Mouse (Mus musculus) adrenal gland (tissue): ENCODE measurements around the gene Fgfr2.
"Not testable (repeated sequence)": the region's sequence is repeated elsewhere in the genome, so short reads cannot be mapped to it uniquely, and the experiment has no call there.

ENCODE experiments used
- intact Hi-C: fragments of 180-260 bp; cut with DNase I; formaldehyde crosslinking; loops from one replicate; pipeline ENCODE4 v1.15.1; 2025

The Fgfr2 gene

DNA sequence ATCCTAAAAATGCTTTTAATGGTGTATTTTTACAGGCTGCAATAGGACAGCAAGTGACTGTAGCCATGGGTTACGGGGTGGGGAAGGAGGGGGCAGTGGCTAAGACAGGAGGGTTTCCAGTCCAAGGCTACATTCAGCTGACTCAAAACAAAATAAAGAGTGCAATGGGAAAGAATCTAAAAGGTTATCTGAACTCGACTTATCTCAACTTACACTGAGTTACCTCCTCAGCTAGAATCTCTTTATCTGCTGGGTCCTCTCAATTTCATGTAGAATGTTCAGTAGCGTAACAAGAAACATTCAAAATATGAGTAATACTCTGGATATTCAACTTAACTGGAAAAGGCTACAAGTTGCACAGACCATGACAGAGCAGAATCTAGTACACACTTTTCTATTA, 550.4 kb downstream of the Fgfr2 start:
- intact Hi-C loops: no loop called here

DNA sequence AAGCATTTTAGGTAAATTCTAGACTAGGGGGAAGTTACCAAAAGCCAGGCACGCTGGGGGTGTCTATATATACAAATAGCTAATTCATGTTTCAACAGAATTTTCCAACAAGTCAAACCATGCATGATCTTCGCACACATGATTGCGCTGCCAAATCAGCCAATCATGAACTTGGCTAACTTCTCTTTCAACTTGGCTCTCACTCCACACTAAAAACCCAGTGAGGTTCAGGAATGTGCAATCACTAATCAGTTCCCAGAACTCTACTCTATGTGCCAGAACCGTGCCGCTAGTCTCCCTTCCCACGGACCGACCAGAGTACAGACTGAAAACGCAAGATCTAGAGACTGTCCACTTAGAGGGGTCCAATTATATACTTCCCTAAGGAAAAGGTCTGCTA, 551.7 kb downstream of the Fgfr2 start:
- intact Hi-C loops: no loop called here

DNA sequence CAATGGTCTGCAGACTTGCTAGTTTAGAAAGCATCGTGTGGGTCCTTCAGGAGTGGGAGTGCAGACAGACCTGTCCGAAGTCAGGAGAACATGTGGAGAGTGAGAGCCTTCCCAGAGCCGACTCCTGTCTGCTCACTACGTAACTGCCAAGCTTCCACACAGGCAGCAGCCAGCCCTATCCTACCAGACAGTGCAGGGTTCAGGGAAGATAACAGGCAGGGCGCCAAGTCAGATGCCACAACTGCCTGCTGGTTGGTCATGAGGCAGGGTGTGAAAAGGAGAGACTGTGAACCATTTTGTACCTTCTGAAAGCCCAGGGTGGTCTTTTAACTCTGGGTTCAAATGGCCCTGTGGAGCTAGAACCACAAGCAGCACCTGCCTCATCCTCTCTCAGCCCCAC, 553.1 kb downstream of the Fgfr2 start:
- intact Hi-C loops: no loop called here

DNA sequence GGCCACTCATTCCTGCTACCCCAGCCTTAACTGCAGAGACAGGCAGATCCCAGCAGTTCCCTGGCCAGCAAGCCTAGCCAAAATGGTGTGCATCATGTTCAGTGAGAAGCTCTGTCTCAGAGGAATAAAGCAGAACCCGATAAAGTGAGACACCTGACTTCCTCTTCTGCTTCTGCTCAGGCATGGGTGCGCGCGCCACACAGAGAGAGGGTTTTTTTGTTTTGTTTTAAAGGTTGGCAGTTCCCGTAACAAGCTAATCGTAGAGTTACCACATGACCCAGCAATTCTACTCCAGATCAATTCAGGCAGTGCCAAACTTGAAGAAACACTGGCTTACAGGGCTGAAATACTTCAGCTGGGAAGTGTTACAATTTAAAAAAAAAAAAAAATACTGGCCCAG, 554.3 kb downstream of the Fgfr2 start:
- intact Hi-C loops: no loop called here

DNA sequence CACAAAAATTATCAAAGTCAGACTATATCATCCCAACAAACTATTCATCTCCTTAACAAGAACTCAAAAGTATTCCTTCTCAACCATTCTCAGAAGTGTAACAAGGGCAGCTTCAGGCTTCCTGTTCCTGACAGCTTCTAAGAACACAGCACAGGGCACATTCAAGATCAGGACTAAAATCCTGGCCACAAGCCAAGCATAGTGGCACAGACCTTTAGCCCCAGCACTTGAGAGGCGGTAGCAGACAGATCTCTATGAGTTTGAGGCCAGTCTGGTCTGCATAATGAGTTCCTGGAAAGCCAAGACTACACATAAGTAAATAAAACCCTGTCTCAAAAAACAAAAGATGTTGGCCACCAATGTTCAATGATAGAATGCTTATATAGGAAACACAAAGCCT, 557.3 kb downstream of the Fgfr2 start:
- intact Hi-C loops: no loop called here

DNA sequence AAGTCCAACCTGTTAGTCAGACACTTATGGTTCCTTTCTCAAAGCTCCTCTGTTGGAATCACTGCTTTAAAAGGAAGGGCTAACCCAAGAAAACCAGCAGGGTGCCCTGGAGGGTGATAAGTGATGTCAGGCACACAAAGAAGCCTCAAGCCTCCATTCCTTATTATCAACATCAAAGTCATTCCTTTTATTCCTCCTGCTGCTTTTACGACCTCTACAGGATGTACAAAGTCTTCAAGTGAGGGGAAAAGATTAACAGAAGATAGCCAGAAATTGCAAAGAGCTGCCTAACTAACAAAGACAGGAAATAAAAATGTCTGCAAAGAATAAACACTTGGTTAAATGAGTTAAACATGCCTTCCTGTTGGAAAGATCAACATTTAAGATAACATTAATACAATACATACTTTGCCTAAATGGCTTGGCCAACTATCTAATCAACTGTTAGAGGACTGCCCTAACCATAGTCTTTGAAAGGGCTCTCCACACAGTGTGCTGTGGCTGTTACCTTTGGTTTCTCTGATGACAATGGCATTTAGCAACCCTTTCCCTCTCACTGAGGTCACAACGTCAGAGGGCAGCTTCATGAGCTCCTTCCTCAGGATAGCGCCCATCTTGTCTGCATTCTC, 563.9 kb downstream of the Fgfr2 start:
- intact Hi-C loops: loop anchor here (10.0 kb wide), 1 partner anchor 244 kb away; the partner anchor contains the start of gene Chst15

DNA sequence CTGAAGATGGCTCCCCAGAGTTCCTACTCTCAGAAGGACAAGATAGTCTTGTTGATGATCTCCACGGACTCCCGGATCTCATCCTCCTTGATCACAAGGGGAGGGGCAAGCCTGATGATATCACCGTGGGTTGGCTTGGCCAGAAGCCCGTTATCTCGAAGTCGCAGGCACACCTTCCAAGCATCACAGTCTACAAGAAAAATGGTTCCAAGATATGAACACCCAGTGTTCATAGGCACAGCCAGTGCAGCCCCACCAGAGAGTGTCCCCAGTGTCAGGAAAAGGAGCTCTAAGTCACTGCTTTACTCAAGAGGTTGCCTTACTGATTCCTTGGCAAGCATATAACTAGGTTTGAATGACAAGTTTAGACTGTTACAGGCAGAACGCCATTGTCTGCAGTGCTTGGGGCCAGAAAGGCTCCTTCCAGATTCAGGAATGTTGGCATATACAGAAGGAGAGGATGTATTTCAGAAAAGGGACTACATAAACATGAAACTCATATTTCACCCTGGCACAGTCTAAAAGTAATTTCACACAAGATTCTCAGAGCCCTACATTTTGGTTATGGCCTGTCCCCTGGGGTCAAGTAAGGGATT, 564.9 kb downstream of the Fgfr2 start:
- intact Hi-C loops: loop anchor here (10.0 kb wide), 1 partner anchor 243 kb away; the partner anchor contains the start of gene Chst15

DNA sequence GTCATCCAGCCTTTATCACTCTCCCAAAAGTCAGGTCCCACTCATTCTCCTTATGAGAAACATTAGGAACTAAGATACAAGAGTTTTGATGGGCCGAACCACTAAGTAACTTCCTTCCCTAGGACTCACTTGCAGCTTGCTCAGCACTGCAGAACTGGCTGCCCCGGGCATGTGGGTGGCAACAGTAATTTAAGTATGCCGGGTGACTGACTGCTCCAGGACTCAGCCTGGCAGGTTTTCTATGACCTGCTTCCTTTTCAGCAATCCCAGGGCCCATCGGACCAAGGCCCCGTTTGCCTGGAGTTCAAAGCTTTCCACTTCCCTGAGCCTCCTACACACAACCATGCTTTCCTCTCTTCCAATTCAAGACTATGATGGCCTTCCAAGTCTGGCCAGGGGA, 566.6 kb downstream of the Fgfr2 start:
- intact Hi-C loops: loop anchor here (10.0 kb wide), 1 partner anchor 242 kb away; the partner anchor contains the start of gene Chst15

DNA sequence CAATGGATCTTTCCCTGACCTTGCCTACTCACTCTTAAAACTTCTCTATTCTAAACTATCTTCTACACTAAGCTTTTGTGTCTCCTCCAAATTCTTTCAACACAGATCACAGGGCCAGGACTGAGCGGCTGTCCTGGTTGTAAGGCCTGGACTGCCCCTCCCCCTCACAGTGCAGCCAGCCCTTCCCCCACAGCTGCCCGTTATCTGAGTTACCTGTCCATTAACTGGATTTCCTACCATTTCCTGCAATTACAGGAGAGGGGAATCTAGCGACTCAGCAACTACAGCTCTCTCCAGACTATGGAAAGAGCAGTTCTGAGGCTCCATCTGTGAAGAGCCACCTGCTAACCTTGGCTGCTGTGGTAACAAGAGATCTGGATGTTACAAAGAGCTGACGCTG, 567.2 kb downstream of the Fgfr2 start:
- intact Hi-C loops: loop anchor here (10.0 kb wide), 1 partner anchor 241 kb away; the partner anchor contains the start of gene Chst15

DNA sequence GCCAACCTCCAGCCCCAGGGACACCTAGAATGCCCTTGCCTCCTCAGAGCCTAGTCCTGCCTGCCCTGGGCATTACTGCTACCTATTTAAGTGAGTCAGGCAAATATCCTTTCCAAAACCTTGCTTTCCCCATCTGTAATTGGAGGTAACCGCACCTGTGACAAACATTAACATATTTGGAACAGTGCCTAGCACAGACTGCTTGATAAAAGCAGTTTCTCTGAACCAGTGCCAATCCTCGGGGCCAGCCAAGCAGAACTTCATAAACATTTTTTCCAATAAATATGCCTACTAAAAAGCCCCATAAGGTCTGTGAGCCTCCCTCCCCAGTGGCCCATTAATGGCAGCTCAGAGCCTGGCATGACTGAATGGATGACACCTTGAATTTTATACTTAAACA, 569.1 kb downstream of the Fgfr2 start:
- intact Hi-C loops: loop anchor here (5.0 to 10.0 kb wide), 2 partner anchors 239 to 657 kb away; partner anchors contain the start of gene Chst15

DNA sequence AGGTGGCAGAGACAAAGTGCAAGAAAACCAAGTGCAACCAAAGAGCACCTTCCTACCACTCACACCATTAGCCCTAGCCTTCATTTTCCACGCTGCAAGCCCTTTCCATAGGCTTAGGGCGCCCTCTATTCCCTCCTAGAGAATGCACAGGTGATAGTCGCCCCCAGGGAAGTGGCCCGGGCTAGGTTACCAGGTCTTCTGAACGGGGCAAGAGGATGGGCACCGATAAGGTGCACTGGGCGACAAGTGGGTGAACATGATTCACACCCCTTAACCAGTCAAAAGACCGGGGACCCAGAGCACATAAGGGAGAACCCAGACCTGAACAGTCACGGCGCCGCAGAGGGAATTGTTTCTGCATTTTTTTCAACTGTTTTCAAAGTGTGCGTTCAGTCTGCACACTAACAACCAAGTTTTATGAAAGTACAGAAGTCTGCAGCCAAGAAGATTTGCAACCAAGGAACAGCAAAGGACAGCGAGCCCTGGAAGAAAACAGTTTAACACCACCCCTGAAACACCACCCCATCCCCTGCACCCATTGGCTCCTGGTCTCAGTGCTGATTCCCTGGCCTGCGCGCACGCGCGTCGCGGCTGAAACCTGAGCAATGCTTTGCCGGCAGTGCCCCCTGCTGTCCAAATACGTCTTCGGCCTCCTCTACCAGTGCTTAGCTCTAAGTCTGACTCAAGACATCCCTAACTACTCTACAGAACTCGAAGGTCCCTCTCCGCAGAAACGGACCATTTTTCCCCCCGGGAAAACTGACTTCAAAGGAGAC, 571.6 kb downstream of the Fgfr2 start:
- intact Hi-C loops: loop anchor here (2.0 to 10.0 kb wide), 4 partner anchors 77 to 654 kb away; partner anchors contain the start of gene Chst15

DNA sequence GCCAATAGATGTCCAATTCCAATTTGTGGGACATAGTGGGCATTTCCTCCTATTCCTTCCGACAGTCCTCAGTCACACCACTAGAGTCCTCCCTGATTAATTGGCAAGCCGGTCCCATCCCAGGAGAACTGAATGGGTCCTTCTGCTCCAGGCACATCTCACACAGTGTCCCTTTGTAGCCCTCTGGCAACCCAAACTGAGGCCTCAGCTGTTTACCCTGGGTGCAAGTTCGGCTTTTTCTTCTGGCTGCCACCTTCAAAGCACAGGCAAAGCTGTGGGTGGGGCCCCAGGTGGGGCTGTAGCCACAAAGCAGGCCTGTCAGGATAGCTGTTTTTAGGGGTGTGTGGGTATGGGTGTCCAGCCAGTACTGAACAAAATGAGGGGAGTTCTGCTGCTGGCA, 576.0 kb downstream of the Fgfr2 start:
- intact Hi-C loops: no loop called here

DNA sequence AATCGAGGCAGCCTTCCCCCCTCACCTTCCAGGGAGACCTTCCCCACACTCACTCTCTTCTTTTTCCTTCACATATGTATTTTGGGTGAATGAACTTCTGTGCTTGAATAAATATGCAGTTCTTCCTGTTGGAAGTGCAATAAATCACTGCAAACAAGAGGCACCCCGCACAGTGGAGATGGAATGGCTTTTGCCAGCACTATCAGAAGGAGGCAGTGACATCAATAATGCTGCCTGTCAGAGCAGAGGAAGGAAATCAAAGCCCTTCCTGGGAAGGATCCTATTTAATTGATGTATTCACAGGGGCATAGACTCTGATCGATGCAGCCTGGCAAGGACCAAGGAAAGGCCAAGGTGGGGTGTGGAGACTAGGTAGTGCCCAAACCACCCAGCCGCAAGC, 580.7 kb downstream of the Fgfr2 start:
- intact Hi-C loops: no loop called here

DNA sequence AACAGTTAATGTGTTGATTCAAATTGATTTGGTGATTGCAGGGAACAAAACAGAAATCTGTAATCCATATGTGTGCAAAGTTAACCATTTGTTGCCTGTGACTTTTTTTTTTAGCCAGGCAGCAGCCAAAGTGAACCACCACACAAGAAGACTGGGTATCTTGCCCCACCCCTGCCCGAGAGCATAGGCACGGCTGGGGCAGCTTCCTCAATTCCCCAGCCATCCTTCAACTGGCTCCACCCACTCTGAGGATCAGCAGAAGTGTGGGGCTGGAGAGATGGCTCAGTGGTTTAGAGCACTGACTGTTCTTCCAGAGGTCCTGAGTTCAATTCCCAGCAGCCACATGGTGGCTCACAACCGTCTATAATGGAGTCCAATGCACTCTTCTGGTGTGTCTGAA, 581.6 kb downstream of the Fgfr2 start:
- intact Hi-C loops: no loop called here

DNA sequence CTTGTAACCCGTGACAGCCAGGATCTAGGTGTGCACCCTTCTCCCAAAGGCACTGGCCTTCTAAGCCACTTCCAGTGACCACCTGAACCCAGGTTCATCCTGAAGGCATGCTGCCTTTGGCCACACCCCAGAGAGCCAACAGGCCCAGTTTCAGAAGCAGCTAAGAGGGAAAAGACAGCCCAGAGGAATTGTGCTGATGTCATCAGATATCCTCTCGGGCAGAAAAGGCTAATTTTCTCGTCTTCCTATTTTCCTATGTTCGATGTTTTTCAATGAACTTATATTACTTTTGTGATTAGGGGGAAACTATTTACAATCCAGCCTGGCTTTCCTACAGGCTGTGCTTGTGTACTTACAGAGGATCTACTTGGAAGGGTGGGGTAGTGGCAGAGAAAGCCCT, 582.6 kb downstream of the Fgfr2 start:
- intact Hi-C loops: no loop called here

DNA sequence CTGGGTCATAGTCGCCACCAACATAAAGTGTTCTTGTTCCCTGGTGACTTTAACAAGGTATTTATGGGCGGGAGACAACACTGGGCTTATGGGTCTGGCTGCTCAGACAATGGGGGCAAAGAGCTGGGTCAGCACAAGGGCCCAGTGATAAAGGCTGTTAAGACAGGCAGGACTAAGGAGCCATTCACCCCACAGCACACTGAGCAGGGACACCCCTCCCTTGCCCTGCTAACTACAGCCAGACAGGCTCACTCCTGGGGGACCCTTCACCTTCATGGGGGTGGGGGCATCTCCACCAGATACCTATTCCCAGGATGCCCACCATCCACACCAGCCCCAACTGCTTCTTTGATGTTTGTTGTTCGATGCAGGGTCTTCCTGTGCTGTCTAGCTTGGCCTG, 593.9 kb downstream of the Fgfr2 start:
- intact Hi-C loops: no loop called here

DNA sequence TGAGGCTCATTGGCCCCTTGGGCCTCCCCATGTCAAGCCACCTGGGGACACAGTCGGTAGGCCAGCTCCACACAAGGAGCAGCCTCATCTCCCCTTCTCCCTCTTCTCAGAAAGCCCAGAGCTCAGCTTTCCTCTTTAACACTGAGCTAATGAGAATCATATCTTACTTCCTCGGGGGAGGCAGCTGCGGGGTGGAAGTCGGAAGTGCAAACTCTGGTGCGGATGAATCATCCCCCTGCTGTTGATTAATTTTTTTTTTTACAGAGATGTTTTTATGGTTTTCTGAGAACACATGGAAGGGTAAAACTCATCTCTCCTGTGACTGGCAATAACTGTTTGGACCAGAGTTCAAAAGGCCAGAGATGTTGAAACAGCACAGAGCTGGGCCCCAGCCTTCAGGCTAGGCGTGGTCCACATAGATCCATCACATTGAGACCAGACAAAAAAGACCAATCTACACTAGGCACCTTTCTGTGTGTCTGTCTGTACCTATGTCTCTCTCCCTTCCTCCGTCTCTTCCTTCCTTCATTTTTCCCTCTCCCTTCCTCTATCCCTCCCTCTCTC, 609.6 kb downstream of the Fgfr2 start:
- intact Hi-C loops: no loop called here

DNA sequence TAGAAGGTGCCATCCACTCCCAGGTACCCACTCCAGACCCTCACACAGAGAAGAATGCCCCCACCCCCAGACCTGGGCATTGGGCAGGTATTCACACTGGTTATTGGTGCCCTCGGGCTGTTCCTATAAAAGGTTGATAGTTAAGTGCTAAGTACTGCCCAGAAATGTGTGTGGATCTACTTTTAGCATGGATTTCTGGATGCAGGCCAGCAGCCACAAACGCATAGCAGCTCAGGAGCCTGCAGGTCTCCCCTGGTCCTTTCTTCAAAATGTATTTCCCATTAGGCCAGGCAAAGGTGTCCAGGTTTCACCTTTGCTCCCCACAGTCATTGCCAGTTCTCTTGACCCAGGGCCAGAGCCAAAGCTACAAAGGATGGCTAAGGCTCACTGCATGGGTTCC, 614.0 kb downstream of the Fgfr2 start:
- intact Hi-C loops: no loop called here

DNA sequence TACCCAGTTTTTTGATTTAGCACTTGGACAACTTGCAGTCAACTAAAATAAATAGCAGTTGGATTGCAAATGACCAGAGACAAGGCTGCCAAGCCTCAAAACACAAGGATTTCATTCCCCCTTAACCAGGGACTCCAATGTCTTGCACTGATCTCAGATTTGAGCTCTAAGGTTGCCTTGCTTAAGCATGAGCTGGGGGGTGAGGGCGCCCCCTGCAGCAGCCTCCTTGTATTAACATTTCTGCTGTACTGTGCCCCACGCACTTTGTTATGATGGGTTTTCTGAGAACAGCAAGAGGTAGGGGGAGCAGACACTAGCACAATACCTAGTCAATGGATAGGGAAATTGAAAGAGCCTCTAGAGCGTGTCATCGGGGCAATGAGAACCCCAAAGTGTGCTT, 615.8 kb downstream of the Fgfr2 start:
- intact Hi-C loops: no loop called here

DNA sequence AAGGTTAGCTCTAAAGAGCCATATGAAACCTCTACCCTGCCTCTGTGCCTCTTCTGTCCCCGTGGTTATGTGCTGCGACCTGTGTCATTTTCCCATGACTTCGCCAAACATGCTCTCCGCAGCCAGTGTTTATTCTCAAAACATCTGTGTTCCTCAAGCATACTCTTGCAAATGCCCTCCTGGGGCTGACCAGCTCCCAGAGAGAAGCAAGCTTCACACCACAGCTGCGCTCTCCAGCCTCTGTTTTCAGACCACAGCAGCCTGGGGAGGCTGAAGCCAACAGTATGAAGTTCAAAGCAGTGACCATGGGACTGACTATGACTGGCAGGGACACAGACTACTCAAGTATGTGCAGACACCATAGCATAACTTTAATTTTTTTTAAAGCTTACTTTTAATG, 616.9 kb downstream of the Fgfr2 start:
- intact Hi-C loops: no loop called here

DNA sequence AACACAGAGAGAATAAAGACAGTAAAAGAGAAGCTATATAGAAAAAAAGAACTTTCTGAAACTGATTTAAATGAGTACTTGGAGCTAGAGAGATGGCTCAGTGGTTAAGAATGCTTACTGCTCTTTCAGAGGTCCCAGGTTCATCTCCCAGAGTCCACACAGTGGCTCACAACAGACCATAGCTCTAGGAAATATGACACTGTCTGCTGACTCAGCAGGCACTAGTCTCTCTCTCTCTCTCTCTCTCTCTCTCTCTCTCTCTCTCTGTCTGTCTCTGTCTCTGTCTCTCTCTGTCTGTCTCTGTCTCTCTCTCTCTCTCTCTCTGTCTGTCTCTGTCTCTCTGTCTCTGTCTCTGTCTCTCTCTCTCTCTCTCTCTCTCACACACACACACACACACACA, 620.7 kb downstream of the Fgfr2 start:
- intact Hi-C loops: not testable (repeated sequence)

DNA sequence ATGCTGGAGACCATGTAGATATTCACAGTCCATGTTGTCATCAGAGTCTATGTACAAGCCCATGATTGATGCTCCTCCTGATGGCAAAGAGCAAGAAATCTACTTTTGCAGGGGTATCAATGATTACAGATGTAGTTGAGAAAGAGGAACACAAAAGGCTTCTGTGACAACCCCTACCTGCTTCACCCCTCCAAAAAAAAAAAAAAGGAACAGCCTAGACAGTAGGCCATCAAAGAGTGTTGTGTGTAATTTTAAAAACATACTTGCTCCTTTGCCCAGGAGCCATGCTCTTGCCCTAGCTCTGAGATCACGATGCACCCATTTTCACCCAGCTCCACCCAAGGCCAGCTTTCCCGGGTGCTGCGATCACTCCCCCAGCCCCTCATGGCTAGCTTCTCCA, 626.0 kb downstream of the Fgfr2 start:
- intact Hi-C loops: no loop called here
